Mouse (Mus musculus) intestine, embryonic 16.5 days (tissue): ENCODE data around the gene Neurog3. TPM values are rescaled to one million over a fixed set of nuclear protein-coding genes. Genes with fewer than 3 reads are reported as not detected.

Experiments
- ATAC-seq: fragments of 200-750 bp; cut with Nextera tagmentation; 2 replicates; pipeline ENCODE4 v1.8.0; 2017; ENCODE audit warnings: moderate TSS enrichment, moderate library complexity
- H3K27ac ChIP-seq: fragments of 300-500 bp; sonication (generic); 2 replicates; pipeline ENCODE4 v1.5.1; 2014; ENCODE audit warnings: mild to moderate bottlenecking, low read length
- H3K27me3 ChIP-seq: fragments of 300-500 bp; sonication (generic); replicated peaks from 2 replicates; pipeline ENCODE4 v1.6.1; 2014; ENCODE audit warnings: low read length, control low read depth, mixed read lengths; ENCODE audit not compliant: control insufficient read depth, insufficient read depth
- H3K36me3 ChIP-seq: fragments of 300-500 bp; sonication (generic); 2 replicates; pipeline ENCODE4 v1.6.1; 2014; ENCODE audit warnings: low read length, control low read depth; ENCODE audit not compliant: control insufficient read depth, insufficient read depth
- H3K4me1 ChIP-seq: fragments of 300-500 bp; sonication (generic); 2 replicates; pipeline ENCODE4 v1.6.1; 2014; ENCODE audit warnings: low read length, control low read depth, mixed read lengths; ENCODE audit not compliant: control insufficient read depth, insufficient read depth
- H3K4me2 ChIP-seq: fragments of 300-500 bp; sonication (generic); 2 replicates; pipeline ENCODE4 v1.6.1; 2014; ENCODE audit warnings: low read depth, low read length, control low read depth
- H3K4me3 ChIP-seq: fragments of 300-500 bp; sonication (generic); 2 replicates; pipeline ENCODE4 v1.5.1; 2014; ENCODE audit warnings: mild to moderate bottlenecking, low read length
- H3K9ac ChIP-seq: fragments of 300-500 bp; sonication (generic); 2 replicates; pipeline ENCODE4 v1.6.1; 2014; ENCODE audit warnings: low read depth, low read length
- H3K9me3 ChIP-seq: fragments of 300-500 bp; sonication (generic); 2 replicates; pipeline ENCODE4 v1.6.1; 2016; ENCODE audit warnings: low read length, control low read depth; ENCODE audit not compliant: control insufficient read depth
- WGBS: fragments of 180-500 bp; shearing (Covaris S2); extraction: QIAGEN DNeasy Blood & Tissue Kit; methylation state at CpG from one replicate; pipeline ENCODE4 v1.1.7; 2014; 5-methylcytosine and 5-hydroxymethylcytosine counted together
- polyA plus RNA-seq: library from polyadenylated mRNA; unstranded; fragments of >200 nt; fragmentation: Nextera tagmentation; extraction: Ambion mirVana; gene quantifications from 2 replicates; pipeline ENCODE4 v1.2.1, GENCODE M21; 2015

Neurog3 gene
- polyA plus RNA-seq = 6.1 and 6.3 TPM in 2 replicates

DNA sequence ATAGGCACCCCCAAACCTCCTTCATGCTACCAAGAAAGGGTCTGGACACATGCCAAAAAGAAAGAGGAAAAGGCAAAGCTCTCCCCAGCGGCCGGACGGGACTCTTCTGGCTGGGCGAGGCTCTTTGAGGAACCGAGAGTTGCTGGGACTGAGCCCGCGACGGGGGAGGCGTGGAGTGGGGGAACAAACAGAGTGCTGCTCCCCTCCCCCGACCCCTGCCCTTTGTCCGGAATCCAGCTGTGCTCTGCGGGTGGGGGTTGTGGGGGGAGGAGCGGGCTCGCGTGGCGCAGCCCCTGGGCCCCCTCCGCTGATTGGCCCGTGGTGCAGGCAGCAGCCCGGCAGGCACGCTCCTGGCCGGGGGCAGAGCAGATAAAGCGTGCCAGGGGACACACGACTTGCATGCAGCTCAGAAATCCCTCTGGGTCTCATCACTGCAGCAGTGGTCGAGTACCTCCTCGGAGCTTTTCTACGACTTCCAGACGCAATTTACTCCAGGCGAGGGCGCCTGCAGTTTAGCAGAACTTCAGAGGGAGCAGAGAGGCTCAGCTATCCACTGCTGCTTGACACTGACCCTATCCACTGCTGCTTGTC lies at the start of gene Neurog3:
Neurog3 (plus strand) TSS at position 400 of the 591 bp plus-strand sequence.
- H3K4me1 ChIP-seq = peaks cover 5% of the 10 kb centered on the region; the same call in 1 of the 2 replicates
- H3K36me3 ChIP-seq = no peaks in the 10 kb centered on the region
- no peaks in the 10 kb centered on the region for H3K9me3 ChIP-seq
- peak within 1 kb of the TSS; percentile 44 for H3K4me2 ChIP-seq
- H3K27me3 ChIP-seq = peaks cover 84% of the 10 kb centered on the region
- WGBS = 0% methylated on average over 29 of the region's 29 CpGs
- no peak within 1 kb of the TSS for H3K27ac ChIP-seq
- peak within 1 kb of the TSS; percentile 28 for H3K4me3 ChIP-seq
- no peak for ATAC-seq
- no peak within 1 kb of the TSS for H3K9ac ChIP-seq

GRCm38 (mm10) chr10:62086044-62086443 lies 46.8 kb upstream of the Neurog3 start:
- no peak overlapping the region for H3K9ac ChIP-seq
- no peak overlapping the region for H3K4me2 ChIP-seq
- WGBS = 64% methylated on average over 2 of the region's 2 CpGs
- no peak for ATAC-seq
- H3K4me1 ChIP-seq = no peaks in the 10 kb centered on the region
- H3K27ac ChIP-seq = no peak overlapping the region
- H3K27me3 ChIP-seq = no peaks in the 10 kb centered on the region
- no peaks in the 10 kb centered on the region for H3K9me3 ChIP-seq
- H3K36me3 ChIP-seq = no peaks in the 10 kb centered on the region
- H3K4me3 ChIP-seq = no peak overlapping the region

- ATAC-seq = no peak
- WGBS = 90% methylated on average over 5 of the region's 5 CpGs
Measured at GRCm38 (mm10) chr10:62086826-62087225, 46.1 kb upstream of the Neurog3 start.

DNA sequence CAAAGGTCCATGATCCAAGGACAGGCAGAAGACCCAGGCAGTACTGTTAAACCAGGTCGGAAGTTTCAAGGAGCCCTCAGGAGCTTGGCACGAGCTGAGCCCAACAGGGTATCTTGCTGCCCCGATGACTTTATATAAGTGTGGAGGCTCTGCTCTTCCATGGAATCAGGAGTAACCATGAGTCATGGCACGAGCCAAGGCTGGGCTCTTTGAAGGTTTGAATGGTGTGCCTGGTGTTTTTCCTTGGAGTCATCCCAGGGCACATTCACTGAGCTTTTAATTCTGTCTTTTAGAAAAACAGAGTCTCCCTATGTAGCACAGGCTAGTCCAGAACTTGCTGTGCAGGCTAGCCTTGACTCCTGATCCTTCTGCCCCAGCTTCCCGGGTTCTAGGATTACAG lies 44.5 kb upstream of the Neurog3 start:
- ATAC-seq = no peak
- H3K36me3 ChIP-seq = no peaks in the 10 kb centered on the region
- no peak overlapping the region for H3K4me3 ChIP-seq
- no peak overlapping the region for H3K27ac ChIP-seq
- H3K27me3 ChIP-seq = no peaks in the 10 kb centered on the region
- 79% methylated on average over 5 of the region's 5 CpGs for WGBS
- H3K9ac ChIP-seq = no peak overlapping the region
- no peak overlapping the region for H3K4me2 ChIP-seq
- no peaks in the 10 kb centered on the region for H3K4me1 ChIP-seq
- H3K9me3 ChIP-seq = no peaks in the 10 kb centered on the region

More at GRCm38 (mm10) chr10:62086826-62087225, 46.1 kb upstream of the Neurog3 start:
- Histone ChIP-seq H3K4me2 (no peak overlapping the region), H3K36me3 (no peaks in the 10 kb centered on the region), H3K4me1 (no peaks in the 10 kb centered on the region), H3K4me3 (no peak overlapping the region), H3K27me3 (no peaks in the 10 kb centered on the region), H3K9ac (no peak overlapping the region), H3K27ac (no peak overlapping the region), H3K9me3 (no peaks in the 10 kb centered on the region)

- no peaks in the 10 kb centered on the region for H3K4me1 ChIP-seq
- H3K27ac ChIP-seq = no peak overlapping the region
- ATAC-seq = no peak
- H3K4me2 ChIP-seq = no peak overlapping the region
- 53% methylated on average over 7 of the region's 7 CpGs for WGBS
- no peak overlapping the region for H3K9ac ChIP-seq
- no peaks in the 10 kb centered on the region for H3K36me3 ChIP-seq
- no peaks in the 10 kb centered on the region for H3K27me3 ChIP-seq
- H3K4me3 ChIP-seq = no peak overlapping the region
- no peaks in the 10 kb centered on the region for H3K9me3 ChIP-seq
Measured at GRCm38 (mm10) chr10:62089071-62089470, 43.8 kb upstream of the Neurog3 start.

DNA sequence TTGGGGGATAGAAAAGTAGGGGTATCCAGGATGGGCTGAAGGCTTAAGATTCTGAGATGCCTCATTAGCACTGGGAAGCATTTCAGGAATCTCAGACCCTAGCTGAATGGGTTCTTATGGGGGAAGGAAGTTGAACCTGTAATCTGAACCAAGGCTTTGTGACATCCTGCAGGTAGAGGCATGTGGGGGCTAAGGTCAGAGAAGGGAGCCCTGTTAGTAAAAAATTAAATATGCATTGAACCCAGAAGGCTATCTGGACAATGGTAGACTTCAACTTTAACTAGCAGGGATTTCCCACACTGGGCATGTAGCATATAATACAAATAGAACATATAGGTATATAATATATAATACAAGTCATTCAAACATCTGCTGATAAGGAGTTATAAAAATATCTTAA lies 43.4 kb upstream of the Neurog3 start:
- Histone ChIP-seq H3K9me3 (no peaks in the 10 kb centered on the region), H3K27me3 (no peaks in the 10 kb centered on the region), H3K27ac (no peak overlapping the region), H3K4me1 (no peaks in the 10 kb centered on the region), H3K4me2 (no peak overlapping the region), H3K9ac (no peak overlapping the region), H3K4me3 (no peak overlapping the region), H3K36me3 (no peaks in the 10 kb centered on the region)
- no peak for ATAC-seq

- Histone ChIP-seq H3K9me3 (no peaks in the 10 kb centered on the region), H3K4me3 (no peak overlapping the region), H3K36me3 (no peaks in the 10 kb centered on the region), H3K27me3 (no peaks in the 10 kb centered on the region), H3K9ac (no peak overlapping the region), H3K4me1 (no peaks in the 10 kb centered on the region), H3K4me2 (no peak overlapping the region), H3K27ac (no peak overlapping the region)
- 75% methylated on average over 7 of the region's 7 CpGs for WGBS
- ATAC-seq = no peak
Measured at GRCm38 (mm10) chr10:62093903-62094302, 39.0 kb upstream of the Neurog3 start.

DNA sequence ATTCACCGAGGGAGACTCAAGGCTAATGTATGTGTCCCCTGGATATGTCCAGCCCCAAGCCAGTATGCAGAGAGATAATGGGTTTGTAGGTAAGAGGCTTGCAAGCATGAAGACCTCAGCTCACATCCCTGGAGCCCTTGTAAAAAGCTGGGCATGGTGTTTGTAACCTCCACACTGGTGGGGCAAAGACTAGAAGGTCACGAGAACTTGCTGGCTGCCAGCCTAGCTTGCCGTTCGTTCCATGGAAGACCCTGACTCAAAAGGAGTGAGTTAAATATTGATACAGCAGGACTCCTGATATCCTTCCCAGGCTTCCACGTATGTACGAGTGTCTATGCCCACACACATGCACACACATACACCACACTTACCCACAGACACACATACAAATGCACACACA lies 38.5 kb upstream of the Neurog3 start:
- no peaks in the 10 kb centered on the region for H3K4me1 ChIP-seq
- H3K9ac ChIP-seq = no peak overlapping the region
- no peak for ATAC-seq
- no peak overlapping the region for H3K27ac ChIP-seq
- H3K27me3 ChIP-seq = no peaks in the 10 kb centered on the region
- 79% methylated on average over 6 of the region's 6 CpGs for WGBS
- H3K4me2 ChIP-seq = no peak overlapping the region
- H3K4me3 ChIP-seq = no peak overlapping the region
- H3K36me3 ChIP-seq = no peaks in the 10 kb centered on the region
- no peaks in the 10 kb centered on the region for H3K9me3 ChIP-seq

- ATAC-seq = no peak; the same call in 1 of the 2 replicates
- H3K4me3 ChIP-seq = no peak overlapping the region
- H3K27ac ChIP-seq = no peak overlapping the region
- H3K36me3 ChIP-seq = no peaks in the 10 kb centered on the region
- 0 out of 2 replicates have a peak, but pooled peaks cover 5% of the 10 kb centered on the region for H3K4me1 ChIP-seq
- H3K9me3 ChIP-seq = no peaks in the 10 kb centered on the region
- H3K4me2 ChIP-seq = no peak overlapping the region
- H3K27me3 ChIP-seq = no peaks in the 10 kb centered on the region
- 52% methylated on average over 10 of the region's 10 CpGs for WGBS
- H3K9ac ChIP-seq = no peak overlapping the region
Measured at GRCm38 (mm10) chr10:62099749-62100403, 33.0 kb upstream of the Neurog3 start.
